8 mouse cellular contexts compared by ENCODE assay signal in the genomic region with DNA sequence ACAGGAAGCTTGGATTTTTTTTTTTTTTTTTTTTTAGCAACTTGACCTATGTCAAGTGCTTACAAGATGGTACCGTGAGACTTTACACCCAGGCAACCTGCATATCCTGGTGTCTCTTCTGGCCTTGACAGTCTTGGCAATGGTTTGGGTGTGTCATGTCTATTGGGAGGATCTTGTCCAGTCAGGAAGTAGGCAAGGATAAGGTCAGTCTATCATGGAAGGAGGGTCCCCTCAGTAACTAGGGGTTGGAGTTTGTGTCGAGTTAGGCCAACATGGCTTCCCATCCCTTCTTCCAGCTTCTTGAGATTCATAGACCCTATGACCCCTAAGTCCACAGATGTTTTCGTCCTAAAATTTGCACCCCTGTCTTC. TPM values are rescaled to one million over a fixed set of nuclear protein-coding genes. Genes with fewer than 3 reads are reported as not detected.
DNase-seq lines count a peak whose midpoint lies in the region; ATAC-seq lines count a peak whose summit lies in the region.

No protein-coding gene starts in this region.

- DNase-seq in heart, adult 11 months, result no peak
- DNase-seq in NIH3T3 (ENCODE audit: low read depth), result peak; percentile 35
- no peak for DNase-seq in hindbrain, embryonic 10.5 days (ENCODE audit: low spot score)
- no peak for DNase-seq in midbrain, embryonic 10.5 days (ENCODE audit: low spot score)
- DNase-seq in embryo, embryonic 10.5 days (ENCODE audit: low spot score), result no peak
- no peak for DNase-seq in layer of hippocampus, adult 9-10 months (ENCODE audit: low spot score)
- DNase-seq in cerebellum, adult 9-10 months, result no peak

- no peak overlapping the region; the same call in 1 of the 2 replicates for H3K9ac ChIP-seq in heart, embryonic 16.5 days (ENCODE audit: low read length)

- no peak overlapping the region for H3K27ac ChIP-seq in heart, embryonic 16.5 days (ENCODE audit: low read length)
- H3K27ac ChIP-seq in hindbrain, embryonic 10.5 days, result no peak overlapping the region; the same call in 1 of the 2 replicates
- H3K27ac ChIP-seq in midbrain, embryonic 10.5 days (replicated peaks), result peak overlapping the region; percentile 96; the same call in 1 of the 2 replicates

- WGBS in heart, embryonic 16.5 days, result 83% methylated on average over 3 of the region's 3 CpGs
- WGBS in hindbrain, embryonic 10.5 days, result 86% methylated on average over 3 of the region's 3 CpGs
- 87% methylated on average over 3 of the region's 3 CpGs for WGBS in midbrain, embryonic 10.5 days

- H3K27me3 ChIP-seq in heart, embryonic 16.5 days (ENCODE audit: control insufficient read depth, insufficient read depth, low read length), result no peaks in the 10 kb centered on the region; the same call in 1 of the 2 replicates
- H3K27me3 ChIP-seq in hindbrain, embryonic 10.5 days (ENCODE audit: insufficient read depth, poor library complexity, severe bottlenecking), result peaks cover 38% of the 10 kb centered on the region
- H3K27me3 ChIP-seq in midbrain, embryonic 10.5 days (ENCODE audit: low read depth, poor library complexity, severe bottlenecking), result peaks cover 60% of the 10 kb centered on the region

- ATAC-seq in heart, embryonic 16.5 days (replicated peaks; ENCODE audit: extremely low read depth, insufficient read depth, low FRiP score), result no peak

- peaks cover 2% of the 10 kb centered on the region; the same call in 1 of the 2 replicates for H3K4me1 ChIP-seq in heart, embryonic 16.5 days (ENCODE audit: control insufficient read depth, insufficient read depth, low read length)
- peaks cover 36% of the 10 kb centered on the region for H3K4me1 ChIP-seq in hindbrain, embryonic 10.5 days (replicated peaks)
- H3K4me1 ChIP-seq in midbrain, embryonic 10.5 days, result peaks cover 26% of the 10 kb centered on the region

- H3K4me2 ChIP-seq in heart, embryonic 16.5 days (ENCODE audit: low read depth, low read length), result peak overlapping the region; percentile 65

- peak overlapping the region; percentile 62 for H3K4me3 ChIP-seq in heart, embryonic 16.5 days (ENCODE audit: low read length)
- peak overlapping the region; percentile 75 for H3K4me3 ChIP-seq in hindbrain, embryonic 10.5 days
- peak overlapping the region; percentile 75 for H3K4me3 ChIP-seq in midbrain, embryonic 10.5 days

- 0 out of 2 replicates have a peak, but pooled peaks cover 2% of the 10 kb centered on the region for H3K9me3 ChIP-seq in heart, embryonic 16.5 days (replicated peaks; ENCODE audit: control insufficient read depth, low read length)
- 0 out of 2 replicates have a peak, but pooled peaks cover 3% of the 10 kb centered on the region for H3K9me3 ChIP-seq in hindbrain, embryonic 10.5 days
- no peaks in the 10 kb centered on the region for H3K9me3 ChIP-seq in midbrain, embryonic 10.5 days (replicated peaks)

- no peaks in the 10 kb centered on the region for H3K36me3 ChIP-seq in heart, embryonic 16.5 days (ENCODE audit: control insufficient read depth, insufficient read depth)
- H3K36me3 ChIP-seq in hindbrain, embryonic 10.5 days, result peaks cover 20% of the 10 kb centered on the region
- peaks cover 16% of the 10 kb centered on the region for H3K36me3 ChIP-seq in midbrain, embryonic 10.5 days

RNA-seq across cellular contexts. Expression of a gene that starts 0.9 kb away (rescaled TPM):
- polyA plus RNA-seq in heart, embryonic 16.5 days (2015; fragmentation: Nextera tagmentation; extraction: Ambion mirVana), result 7.6 and 10.3 TPM in 2 replicates
- 15.6 and 18.7 TPM in 2 replicates for polyA plus RNA-seq in hindbrain, embryonic 10.5 days (2016; fragmentation: Nextera tagmentation; extraction: Ambion mirVana)
- 14.8 and 18.5 TPM in 2 replicates for polyA plus RNA-seq in midbrain, embryonic 10.5 days (2016; fragmentation: Nextera tagmentation; extraction: Ambion mirVana)

RNA-seq across cellular contexts. Expression of a gene that starts 24.9 kb away (rescaled TPM):
- polyA plus RNA-seq in heart, embryonic 16.5 days (2015; fragmentation: Nextera tagmentation; extraction: Ambion mirVana), result not detected in 2 replicates
- polyA plus RNA-seq in hindbrain, embryonic 10.5 days (2016; fragmentation: Nextera tagmentation; extraction: Ambion mirVana), result 5.5 and 19.0 TPM in 2 replicates
- 2.2 and 4.7 TPM in 2 replicates for polyA plus RNA-seq in midbrain, embryonic 10.5 days (2016; fragmentation: Nextera tagmentation; extraction: Ambion mirVana)

RNA-seq across cellular contexts. Expression of a gene that starts 37.2 kb away (rescaled TPM):
- polyA plus RNA-seq in heart, embryonic 16.5 days (2015; fragmentation: Nextera tagmentation; extraction: Ambion mirVana), result 13.4 and 14.0 TPM in 2 replicates
- 5.2 and 7.6 TPM in 2 replicates for polyA plus RNA-seq in hindbrain, embryonic 10.5 days (2016; fragmentation: Nextera tagmentation; extraction: Ambion mirVana)
- polyA plus RNA-seq in midbrain, embryonic 10.5 days (2016; fragmentation: Nextera tagmentation; extraction: Ambion mirVana), result 1.9 and 3.0 TPM in 2 replicates
